Mouse (Mus musculus) liver, adult 2 months (tissue): Measurements from ENCODE around the gene Fam129a.

Source experiments
- CTCF ChIP-seq: fragments of 200-500 bp; IDR thresholded peaks from 2 replicates; pipeline ENCODE4 v1.5.1; 2011; ENCODE audit warnings: low read depth, low read length, control low read depth
- POLR2A ChIP-seq: fragments of 200-500 bp; IDR thresholded peaks from 2 replicates; pipeline ENCODE4 v1.6.1; 2011; ENCODE audit warnings: low read length, control low read depth; ENCODE audit not compliant: insufficient read depth; ENCODE audit errors: extremely low read depth

- TF ChIP-seq POLR2A (no peak), CTCF (no peak)
Observed at GRCm38 (mm10) chr1:151686696-151687095, 115.7 kb downstream of the Fam129a start.
